ENCODE assay signal across 24 mouse cellular contexts in the genomic region with DNA sequence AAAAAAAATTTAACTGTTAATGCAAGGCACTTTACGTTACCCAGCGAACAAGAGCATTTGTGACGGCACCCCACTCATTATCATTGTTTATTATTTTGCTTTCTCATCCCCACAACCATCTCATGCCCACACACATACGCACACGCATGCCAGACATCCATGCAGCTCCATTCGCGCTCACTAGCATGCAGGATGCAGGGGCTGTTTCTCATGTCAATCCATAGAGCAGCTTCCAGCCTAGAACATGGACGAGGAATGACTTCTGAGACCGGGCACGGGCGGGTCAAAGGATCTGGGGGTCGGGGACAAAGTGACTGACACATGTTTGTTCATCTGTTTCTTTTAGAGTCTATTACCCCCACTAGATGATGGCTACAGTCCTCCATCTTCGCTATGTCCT. TPM values are rescaled to one million over a fixed set of nuclear protein-coding genes. Genes with fewer than 3 reads are reported as not detected.
A peak's percentile ranks its signal among the peaks of the same experiment; 100 is the strongest.
DNase-seq lines count a peak whose midpoint lies in the region; ATAC-seq and TF ChIP-seq lines count a peak whose summit lies in the region.
"Had no signal": no experiment of that assay in that cellular context is flagged by ENCODE, and none has a peak within 500 bp of the region (broad histone marks: within the 10 kb centered on the region; RNA-seq: fewer than 3 reads in every experiment).

No protein-coding gene starts in this region.

- TF ChIP-seq POLR2A in MEL (IDR thresholded peaks at IDR 0.05; ENCODE audit: control insufficient read depth in 1 of 2, insufficient read depth in 1 of 2, low read depth in 1 of 2, low read length in 2 of 2, poor library complexity in 1 of 2), result no peak

- H3K4me2 ChIP-seq in heart, embryonic 13.5 days, result no peak overlapping the region
- H3K4me2 ChIP-seq in heart, embryonic 12.5 days, result no peak overlapping the region
- no peak overlapping the region for H3K4me2 ChIP-seq in hindbrain, embryonic 13.5 days
- H3K4me2 ChIP-seq: embryonic facial prominence, embryonic 12.5 days; forebrain, embryonic 12.5 days; forebrain, embryonic 15.5 days; heart, embryonic 11.5 days; hindbrain, embryonic 15.5 days had no signal

- H3K4me3 ChIP-seq in heart, embryonic 13.5 days, result no peak overlapping the region
- H3K4me3 ChIP-seq in heart, embryonic 12.5 days, result no peak overlapping the region
- no peak overlapping the region for H3K4me3 ChIP-seq in MEL (ENCODE audit: control insufficient read depth in 1 of 2, insufficient read depth in 1 of 2, low read depth in 2 of 2, low read length in 2 of 2)
- peak overlapping the region; percentile 16; the same call in 1 of the 2 replicates for H3K4me3 ChIP-seq in brown adipose tissue, adult 24 weeks (ENCODE audit: insufficient read depth, low read depth, low read length)
- no peak overlapping the region for H3K4me3 ChIP-seq in hindbrain, embryonic 13.5 days
- H3K4me3 ChIP-seq: embryonic facial prominence, embryonic 12.5 days; erythroblast, embryonic 14.5 days; forebrain, embryonic 12.5 days; forebrain, embryonic 15.5 days; hindbrain, embryonic 15.5 days had no signal

- peak overlapping the region; percentile 52 for H3K9ac ChIP-seq in heart, embryonic 13.5 days
- no peak overlapping the region for H3K9ac ChIP-seq in heart, embryonic 12.5 days
- H3K9ac ChIP-seq in MEL (ENCODE audit: control insufficient read depth, low read depth, low read length, poor library complexity, severe bottlenecking), result no peak overlapping the region
- no peak overlapping the region for H3K9ac ChIP-seq in hindbrain, embryonic 13.5 days
- H3K9ac ChIP-seq: embryonic facial prominence, embryonic 12.5 days; forebrain, embryonic 12.5 days; forebrain, embryonic 15.5 days; hindbrain, embryonic 15.5 days had no signal

- ATAC-seq in heart, embryonic 13.5 days (ENCODE audit: extremely low read depth, insufficient number of reproducible peaks, low FRiP score, low TSS enrichment), result no peak
- ATAC-seq in heart, embryonic 12.5 days (ENCODE audit: insufficient number of reproducible peaks, low FRiP score), result no peak
- ATAC-seq in hindbrain, embryonic 13.5 days (ENCODE audit: low FRiP score), result no peak
- ATAC-seq: activated CD4-positive, CD25-positive, alpha-beta regulatory T cell, adult 4 months; CD4-positive, CD25-positive, alpha-beta regulatory T cell, adult 4 months; forebrain, embryonic 15.5 days; intestine, postnatal 0 days had no signal

- 84% methylated on average over 13 of the region's 13 CpGs for WGBS in heart, embryonic 13.5 days
- WGBS in heart, embryonic 12.5 days, result 82% methylated on average over 13 of the region's 13 CpGs
- 89% methylated on average over 13 of the region's 13 CpGs for WGBS in hindbrain, embryonic 13.5 days

- peaks cover 100% of the 10 kb centered on the region for H3K4me1 ChIP-seq in heart, embryonic 13.5 days
- H3K4me1 ChIP-seq in heart, embryonic 12.5 days (replicated peaks), result peaks cover 89% of the 10 kb centered on the region
- H3K4me1 ChIP-seq in MEL (ENCODE audit: control insufficient read depth in 1 of 2, insufficient read depth in 2 of 2, low read length in 2 of 2), result peaks cover 2% of the 10 kb centered on the region in 2 experiments; a peak in 1 of 4 replicates
- H3K4me1 ChIP-seq in brown adipose tissue, adult 24 weeks (ENCODE audit: control insufficient read depth, insufficient read depth, insufficient read length, low read length), result peaks cover 46% of the 10 kb centered on the region
- H3K4me1 ChIP-seq in hindbrain, embryonic 13.5 days (replicated peaks), result peaks cover 91% of the 10 kb centered on the region

- peak; percentile 89 for DNase-seq in heart, adult 11 months
- DNase-seq in heart, adult 18-20 months, result no peak
- peak; percentile 3 for DNase-seq in MEL (ENCODE audit: low read depth, low spot score)
- DNase-seq: adrenal gland, adult 8-10 months; adrenal gland, postnatal 25 days; cerebellum, adult 18-20 months; cerebellum, adult 9-10 months; cerebellum, postnatal 14 days; gastrocnemius, postnatal 25 days; heart, postnatal 4 days; kidney, adult 2 months had no signal

- H3K9me3 ChIP-seq in heart, embryonic 13.5 days, result no peaks in the 10 kb centered on the region
- H3K9me3 ChIP-seq in heart, embryonic 12.5 days (replicated peaks), result no peaks in the 10 kb centered on the region
- no peaks in the 10 kb centered on the region for H3K9me3 ChIP-seq in MEL (replicated peaks; ENCODE audit: insufficient read depth, low read length)
- H3K9me3 ChIP-seq in hindbrain, embryonic 13.5 days, result no peaks in the 10 kb centered on the region
- H3K9me3 ChIP-seq: embryonic facial prominence, embryonic 12.5 days; forebrain, embryonic 12.5 days; forebrain, embryonic 15.5 days; hindbrain, embryonic 15.5 days had no signal

- TF ChIP-seq CTCF in MEL (IDR thresholded peaks at IDR 0.05 in 2 of 3, conservative IDR thresholded peaks at IDR 0.05 in 1 of 3; ENCODE audit: control insufficient read depth in 1 of 3, insufficient read depth in 1 of 3, low read depth in 2 of 3, low read length in 3 of 3, poor library complexity in 1 of 3, severe bottlenecking in 1 of 3), result no peak

- H3K27me3 ChIP-seq in heart, embryonic 13.5 days (replicated peaks), result no peaks in the 10 kb centered on the region
- H3K27me3 ChIP-seq in heart, embryonic 12.5 days (replicated peaks), result no peaks in the 10 kb centered on the region
- H3K27me3 ChIP-seq in MEL (ENCODE audit: control insufficient read depth in 1 of 2, insufficient read depth in 2 of 2, low read length in 2 of 2), result no peaks in the 10 kb centered on the region
- no peaks in the 10 kb centered on the region for H3K27me3 ChIP-seq in hindbrain, embryonic 13.5 days
- H3K27me3 ChIP-seq: embryonic facial prominence, embryonic 12.5 days; forebrain, embryonic 12.5 days; forebrain, embryonic 15.5 days; hindbrain, embryonic 15.5 days had no signal

- peaks cover 43% of the 10 kb centered on the region for H3K36me3 ChIP-seq in heart, embryonic 13.5 days
- H3K36me3 ChIP-seq in heart, embryonic 12.5 days, result peaks cover 35% of the 10 kb centered on the region
- H3K36me3 ChIP-seq in MEL (ENCODE audit: control insufficient read depth in 1 of 2, insufficient read depth in 2 of 2, low read length in 2 of 2), result peaks cover 6 to 8% of the 10 kb centered on the region in 2 experiments
- H3K36me3 ChIP-seq in hindbrain, embryonic 13.5 days, result peaks cover 11% of the 10 kb centered on the region; the same call in 1 of the 2 replicates
- H3K36me3 ChIP-seq: forebrain, embryonic 15.5 days; hindbrain, embryonic 15.5 days had no signal

- no peak for TF ChIP-seq RAD21 in MEL (IDR thresholded peaks at IDR 0.05; ENCODE audit: low read depth, low read length)

- peaks cover 54% of the 10 kb centered on the region for H3K79me2 ChIP-seq in MEL (ENCODE audit: control insufficient read depth, insufficient read depth, low read length, poor library complexity)

- H3K27ac ChIP-seq in heart, embryonic 13.5 days (replicated peaks), result no peak overlapping the region
- no peak overlapping the region for H3K27ac ChIP-seq in heart, embryonic 12.5 days (ENCODE audit: poor library complexity, severe bottlenecking)
- H3K27ac ChIP-seq in MEL (ENCODE audit: control insufficient read depth, low read depth, low read length), result no peak overlapping the region
- peak overlapping the region; percentile 26; the same call in 1 of the 2 replicates for H3K27ac ChIP-seq in brown adipose tissue, adult 24 weeks (replicated peaks; ENCODE audit: low read depth, low read length)
- no peak overlapping the region for H3K27ac ChIP-seq in hindbrain, embryonic 13.5 days
- H3K27ac ChIP-seq: embryonic facial prominence, embryonic 12.5 days; forebrain, embryonic 12.5 days; forebrain, embryonic 15.5 days; hindbrain, embryonic 15.5 days had no signal

- no peak for TF ChIP-seq EP300 in MEL (IDR thresholded peaks at IDR 0.05; ENCODE audit: low read depth in 1 of 2, low read length in 2 of 2)

TF ChIP-seq in MEL, 35 proteins besides CTCF, POLR2A, EP300 and RAD21:
- TF ChIP-seq SIN3A (IDR thresholded peaks at IDR 0.05; ENCODE audit: low read length), result no peak

RNA-seq across cellular contexts. Expression of gene Gm20721, which starts 9.2 kb away (rescaled TPM):
- total RNA-seq in heart, adult 18-20 months (2021), result 1 to 10 TPM; 1.8 to 2.3 TPM
- 16.0 and 26.6 TPM in 2 replicates for polyA plus RNA-seq in heart, embryonic 13.5 days (2015; fragmentation: Nextera tagmentation; extraction: Ambion mirVana)
- 8.9 and 9.8 TPM in 2 replicates for polyA plus RNA-seq in heart, embryonic 12.5 days (2016; fragmentation: Nextera tagmentation; extraction: Ambion mirVana)
- total RNA-seq in MEL (2012; rRNA removed), result 26.9 and 34.2 TPM in 2 replicates
- 100 to 1,000 TPM in 1 of 2 experiments, not detected in 1; 171 TPM for polyA plus RNA-seq in MEL (2012; ENCODE audit: insufficient read depth in 1 of 2, insufficient read length in 2 of 2, low read depth in 1 of 2, low replicate concordance in 2 of 2, missing spikeins in 1 of 2)
- polyA plus RNA-seq in brown adipose tissue, adult 24 weeks (2012; ENCODE audit: insufficient read depth, insufficient read length, missing spikeins), result 15.6 and 22.2 TPM in 2 replicates
- 13.1 and 13.9 TPM in 2 replicates for polyA plus RNA-seq in hindbrain, embryonic 13.5 days (2015; fragmentation: Nextera tagmentation; extraction: Ambion mirVana)
- polyA plus RNA-seq: kidney, adult 2 months had no signal

RNA-seq across cellular contexts. Expression of gene Gnas, which starts 53.2 kb away (rescaled TPM):
- 1,000 to 10,000 TPM; 1,194 to 1,253 TPM for total RNA-seq in heart, adult 18-20 months (2021)
- polyA plus RNA-seq in heart, embryonic 13.5 days (2015; fragmentation: Nextera tagmentation; extraction: Ambion mirVana), result 1,244 and 1,252 TPM in 2 replicates
- 1,446 and 1,448 TPM in 2 replicates for polyA plus RNA-seq in heart, embryonic 12.5 days (2016; fragmentation: Nextera tagmentation; extraction: Ambion mirVana)
- 255 and 273 TPM in 2 replicates for total RNA-seq in MEL (2012; rRNA removed)
- 100 to 1,000 TPM; 383 to 447 TPM for polyA plus RNA-seq in MEL (2012; ENCODE audit: insufficient read depth in 1 of 2, insufficient read length in 2 of 2, low read depth in 1 of 2, low replicate concordance in 2 of 2, missing spikeins in 1 of 2)
- polyA plus RNA-seq in brown adipose tissue, adult 24 weeks (2012; ENCODE audit: insufficient read depth, insufficient read length, missing spikeins), result 2,899 and 4,504 TPM in 2 replicates
- polyA plus RNA-seq in hindbrain, embryonic 13.5 days (2015; fragmentation: Nextera tagmentation; extraction: Ambion mirVana), result 1,452 and 1,516 TPM in 2 replicates

Comparison
In these comparisons a context has a peak if more than half of its experiments do, and no peak if none do; other contexts are left out.
1. DNase-seq: peak in heart, adult 11 months (single experiment) and MEL (single experiment); none in heart, adult 18-20 months (0 of 2).